Mouse (Mus musculus): ENCODE data around the gene Nudt7. TPM values are rescaled to one million over a fixed set of nuclear protein-coding genes. Genes with fewer than 3 reads are reported as not detected.

The Nudt7 gene
- polyA plus RNA-seq, 1 experiment from 2014 or later = 13.6 TPM

- DNase-seq = no peak
- H3K27me3 ChIP-seq (ENCODE audit: insufficient read depth, low read length) = no peaks in the 10 kb centered on the region
- 69% methylated on average over 4 of the region's 4 CpGs for WGBS
- H3K27ac ChIP-seq (ENCODE audit: low read depth) = no peak overlapping the region
- no peak overlapping the region for H3K9ac ChIP-seq
- H3K36me3 ChIP-seq (ENCODE audit: insufficient read depth) = no peaks in the 10 kb centered on the region
- H3K4me3 ChIP-seq (ENCODE audit: low read depth, low read length) = no peak overlapping the region
- H3K9me3 ChIP-seq (ENCODE audit: low read depth, low read length) = no peaks in the 10 kb centered on the region
- no peak for ATAC-seq (ENCODE audit: insufficient read depth)
- TF ChIP-seq CTCF (IDR thresholded peaks at IDR 0.05; ENCODE audit: low read depth) = no peak
- H3K4me1 ChIP-seq (ENCODE audit: insufficient read depth) = no peaks in the 10 kb centered on the region
- no peak overlapping the region for H3K4me2 ChIP-seq
Measured at GRCm38 (mm10) chr8:114124084-114124750, 9.1 kb upstream of the Nudt7 start.

- WGBS = 74% methylated on average over 7 of the region's 7 CpGs
- H3K9me3 ChIP-seq (ENCODE audit: low read depth, low read length) = no peaks in the 10 kb centered on the region
- H3K4me1 ChIP-seq (ENCODE audit: insufficient read depth) = no peaks in the 10 kb centered on the region
- no peak overlapping the region for H3K4me3 ChIP-seq (ENCODE audit: low read depth, low read length)
- H3K4me2 ChIP-seq = no peak overlapping the region
- H3K36me3 ChIP-seq (ENCODE audit: insufficient read depth) = no peaks in the 10 kb centered on the region
- DNase-seq (no peak), ATAC-seq (ENCODE audit: insufficient read depth) (no peak)
- no peaks in the 10 kb centered on the region for H3K27me3 ChIP-seq (ENCODE audit: insufficient read depth, low read length)
- no peak overlapping the region for H3K27ac ChIP-seq (ENCODE audit: low read depth)
- no peak for TF ChIP-seq CTCF (IDR thresholded peaks at IDR 0.05; ENCODE audit: low read depth)
- H3K9ac ChIP-seq = no peak overlapping the region
Measured at GRCm38 (mm10) chr8:114130838-114131237, 2.5 kb upstream of the Nudt7 start.

GRCm38 (mm10) chr8:114131421-114131820 is 1.9 kb upstream of the Nudt7 start:
- Histone ChIP-seq H3K27me3 (ENCODE audit: insufficient read depth, low read length) (no peaks in the 10 kb centered on the region), H3K9ac (no peak overlapping the region), H3K4me3 (ENCODE audit: low read depth, low read length) (no peak overlapping the region), H3K36me3 (ENCODE audit: insufficient read depth) (no peaks in the 10 kb centered on the region), H3K4me2 (no peak overlapping the region), H3K9me3 (ENCODE audit: low read depth, low read length) (no peaks in the 10 kb centered on the region), H3K27ac (ENCODE audit: low read depth) (no peak overlapping the region), H3K4me1 (ENCODE audit: insufficient read depth) (no peaks in the 10 kb centered on the region)
- DNase-seq (no peak), ATAC-seq (ENCODE audit: insufficient read depth) (no peak)
- no peak for TF ChIP-seq CTCF (IDR thresholded peaks at IDR 0.05; ENCODE audit: low read depth)
- 73% methylated on average over 4 of the region's 4 CpGs for WGBS

- no peaks in the 10 kb centered on the region for H3K4me1 ChIP-seq (ENCODE audit: insufficient read depth)
- no peaks in the 10 kb centered on the region for H3K27me3 ChIP-seq (ENCODE audit: insufficient read depth, low read length)
- WGBS = 25% methylated on average over 14 of the region's 14 CpGs
- no peaks in the 10 kb centered on the region for H3K36me3 ChIP-seq (ENCODE audit: insufficient read depth)
- no peak for TF ChIP-seq CTCF (IDR thresholded peaks at IDR 0.05; ENCODE audit: low read depth)
- peak overlapping the region; percentile 46 for H3K4me3 ChIP-seq (ENCODE audit: low read depth, low read length)
- no peak overlapping the region for H3K27ac ChIP-seq (ENCODE audit: low read depth)
- ATAC-seq (ENCODE audit: insufficient read depth) = peak; percentile 39; the same call in 1 of the 2 replicates
- H3K9ac ChIP-seq = no peak overlapping the region
- peak overlapping the region; percentile 61 for H3K4me2 ChIP-seq
- H3K9me3 ChIP-seq (ENCODE audit: low read depth, low read length) = no peaks in the 10 kb centered on the region
- no peak for DNase-seq
Measured at GRCm38 (mm10) chr8:114133050-114133509, 277 bp upstream of the Nudt7 start.

GRCm38 (mm10) chr8:114136750-114137149 is 3.4 kb downstream of the Nudt7 start:
- no peak overlapping the region for H3K4me3 ChIP-seq (ENCODE audit: low read depth, low read length)
- H3K4me2 ChIP-seq = no peak overlapping the region
- no peak for DNase-seq
- no peak overlapping the region for H3K9ac ChIP-seq
- no peaks in the 10 kb centered on the region for H3K4me1 ChIP-seq (ENCODE audit: insufficient read depth)
- no peak for TF ChIP-seq CTCF (IDR thresholded peaks at IDR 0.05; ENCODE audit: low read depth)
- no peak overlapping the region for H3K27ac ChIP-seq (ENCODE audit: low read depth)
- no peaks in the 10 kb centered on the region for H3K36me3 ChIP-seq (ENCODE audit: insufficient read depth)
- ATAC-seq (ENCODE audit: insufficient read depth) = no peak
- no peaks in the 10 kb centered on the region for H3K27me3 ChIP-seq (ENCODE audit: insufficient read depth, low read length)
- WGBS = 71% methylated on average over 1 of the region's 1 CpGs
- H3K9me3 ChIP-seq (ENCODE audit: low read depth, low read length) = no peaks in the 10 kb centered on the region

GRCm38 (mm10) chr8:114137181-114137580 is 3.8 kb downstream of the Nudt7 start:
- 62% methylated on average over 5 of the region's 5 CpGs for WGBS
- Histone ChIP-seq H3K4me2 (no peak overlapping the region), H3K27me3 (ENCODE audit: insufficient read depth, low read length) (no peaks in the 10 kb centered on the region), H3K9me3 (ENCODE audit: low read depth, low read length) (no peaks in the 10 kb centered on the region), H3K9ac (no peak overlapping the region), H3K27ac (ENCODE audit: low read depth) (no peak overlapping the region), H3K4me3 (ENCODE audit: low read depth, low read length) (no peak overlapping the region), H3K36me3 (ENCODE audit: insufficient read depth) (no peaks in the 10 kb centered on the region), H3K4me1 (ENCODE audit: insufficient read depth) (no peaks in the 10 kb centered on the region)
- DNase-seq (no peak), ATAC-seq (ENCODE audit: insufficient read depth) (no peak)
- TF ChIP-seq CTCF (IDR thresholded peaks at IDR 0.05; ENCODE audit: low read depth) = no peak

GRCm38 (mm10) chr8:114140437-114140836 is 7.1 kb downstream of the Nudt7 start:
- Histone ChIP-seq H3K27ac (ENCODE audit: low read depth) (no peak overlapping the region), H3K9ac (no peak overlapping the region), H3K4me2 (no peak overlapping the region), H3K27me3 (ENCODE audit: insufficient read depth, low read length) (no peaks in the 10 kb centered on the region), H3K4me3 (ENCODE audit: low read depth, low read length) (no peak overlapping the region), H3K4me1 (ENCODE audit: insufficient read depth) (no peaks in the 10 kb centered on the region), H3K36me3 (ENCODE audit: insufficient read depth) (no peaks in the 10 kb centered on the region), H3K9me3 (ENCODE audit: low read depth, low read length) (no peaks in the 10 kb centered on the region)
- WGBS = 49% methylated on average over 2 of the region's 2 CpGs
- DNase-seq (no peak), ATAC-seq (ENCODE audit: insufficient read depth) (no peak)
- no peak for TF ChIP-seq CTCF (IDR thresholded peaks at IDR 0.05; ENCODE audit: low read depth)

Measured in lung, embryonic 14.5 days (tissue).